Mouse (Mus musculus) ES-E14 (cell line): Measurements from ENCODE around the gene Slc9a9. TPM values are rescaled to one million over a fixed set of nuclear protein-coding genes. Genes with fewer than 3 reads are reported as not detected.

ENCODE experiments used
- DNase-seq: peaks from one replicate; pipeline ENCODE4 v3.0.0-alpha.2; 2013; ENCODE audit warnings: low read depth, low spot score
- H3K27ac ChIP-seq: 2 replicates; pipeline ENCODE4 v1.5.1; 2012; ENCODE audit warnings: low read depth, mild to moderate bottlenecking, low read length, moderate library complexity, mixed read lengths; ENCODE audit not compliant: poor library complexity, insufficient read depth, severe bottlenecking
- H3K36me3 ChIP-seq: 2 replicates; pipeline ENCODE4 v1.6.1; 2012; ENCODE audit warnings: mild to moderate bottlenecking, low read length, moderate library complexity, mixed read lengths; ENCODE audit not compliant: control insufficient read depth, poor library complexity, insufficient read depth, severe bottlenecking
- H3K4me1 ChIP-seq, 2 experiments: fragments of 150-350 bp in 1 of 2; sonication (generic) in 1 of 2; 2 replicates each; pipeline ENCODE4 v1.6.1; 2012; ENCODE audit warnings: low read length in 2 of 2, mild to moderate bottlenecking in 1 of 2, mixed read lengths in 1 of 2; ENCODE audit not compliant: control insufficient read depth in 2 of 2, insufficient read depth in 2 of 2, poor library complexity in 1 of 2
- H3K4me3 ChIP-seq, 2 experiments: fragments of 150-350 bp in 1 of 2; sonication (generic) in 1 of 2; 2 replicates each; pipeline ENCODE4 v1.5.1; 2012; ENCODE audit warnings: low read length in 2 of 2, low read depth in 1 of 2, mild to moderate bottlenecking in 1 of 2, mixed read lengths in 1 of 2; ENCODE audit not compliant: insufficient read depth in 1 of 2, poor library complexity in 1 of 2, severe bottlenecking in 1 of 2
- H3K9ac ChIP-seq: 2 replicates; pipeline ENCODE4 v1.6.1; 2012; ENCODE audit warnings: low read depth, mild to moderate bottlenecking, low read length, mixed read lengths; ENCODE audit not compliant: poor library complexity, insufficient read depth, severe bottlenecking
- H3K9me3 ChIP-seq: fragments of 150-350 bp; sonication (generic); 2 replicates; pipeline ENCODE4 v1.6.1; 2012; ENCODE audit warnings: low read depth, mild to moderate bottlenecking, low read length; ENCODE audit not compliant: control insufficient read depth, insufficient read depth
- CHD2 ChIP-seq: IDR thresholded peaks from 2 replicates; pipeline ENCODE4 v1.6.1; 2014; ENCODE audit warnings: mild to moderate bottlenecking, low read depth, low read length, inconsistent platforms
- HCFC1 ChIP-seq: IDR thresholded peaks from 2 replicates; pipeline ENCODE4 v1.6.1; 2012; ENCODE audit warnings: low read length, inconsistent platforms, borderline replicate concordance; ENCODE audit not compliant: insufficient read depth
- MAFK ChIP-seq: IDR thresholded peaks from 2 replicates; pipeline ENCODE4 v1.6.1; 2014; ENCODE audit warnings: mild to moderate bottlenecking, low read depth, low read length, inconsistent platforms; ENCODE audit not compliant: insufficient read depth
- ZC3H11A ChIP-seq: IDR thresholded peaks from 2 replicates; pipeline ENCODE4 v1.6.1; 2012; ENCODE audit warnings: low read depth, mild to moderate bottlenecking, inconsistent platforms, low read length, borderline replicate concordance
- ZNF384 ChIP-seq: IDR thresholded peaks from 2 replicates; pipeline ENCODE4 v1.6.1; 2012; ENCODE audit warnings: low read depth, low read length, inconsistent platforms
- in situ Hi-C, 2 experiments: fragments of 600-800 bp; cut with MboI; formaldehyde crosslinking; loops; one replicate each; pipeline ENCODE4 v1.15.1; 2025; ENCODE audit warnings: low sequenced_read_pairs in 2 of 2, inconsistent platforms in 1 of 2; ENCODE audit not compliant: unreplicated experiment in 2 of 2
- total RNA-seq: library from RNA; depleted of rRNA; stranded (reverse); fragments of 300-350 nt; gene quantifications from 2 replicates; pipeline ENCODE4 v1.2.3, GENCODE M21; 2012

Gene Slc9a9
- total RNA-seq, 1 experiment: 0.13 TPM

DNA sequence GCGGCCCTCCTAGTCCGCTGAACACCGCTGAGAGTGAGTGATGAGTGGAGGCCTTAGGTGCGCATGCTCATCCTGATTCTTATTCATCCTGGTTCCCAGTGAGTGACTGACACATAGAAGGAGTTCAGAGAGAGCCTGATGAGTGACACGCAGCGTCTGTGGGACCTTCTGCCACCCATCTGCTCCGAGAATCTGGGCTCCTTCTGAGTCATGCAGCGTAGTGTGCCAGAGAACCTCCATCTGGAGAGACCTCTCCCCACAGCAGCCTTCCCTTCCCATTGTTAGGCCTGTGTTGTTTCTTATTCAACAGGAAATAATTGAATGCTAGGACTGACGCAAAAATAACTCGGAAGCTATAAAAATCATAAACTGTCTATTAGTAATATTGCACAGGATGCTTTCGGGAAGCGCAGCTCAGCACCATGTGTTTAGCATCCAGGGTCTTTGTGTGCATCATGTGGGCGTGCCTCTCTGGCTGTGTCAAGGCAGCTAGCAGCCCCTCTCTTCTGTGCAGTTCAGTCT lies 498.8 kb downstream of the Slc9a9 start:
- H3K9ac ChIP-seq: no peak overlapping the region
- no peaks in the 10 kb centered on the region for H3K36me3 ChIP-seq
- TF ChIP-seq CHD2: no peak
- TF ChIP-seq ZC3H11A: no peak
- no peak for TF ChIP-seq MAFK
- TF ChIP-seq ZNF384: no peak
- TF ChIP-seq HCFC1: no peak
- in situ Hi-C loops: no loop called here
- H3K4me1 ChIP-seq: no peaks in the 10 kb centered on the region
- no peak overlapping the region for H3K4me3 ChIP-seq
- H3K27ac ChIP-seq: no peak overlapping the region
- DNase-seq: no peak
- no peaks in the 10 kb centered on the region for H3K9me3 ChIP-seq

- no peak overlapping the region for H3K9ac ChIP-seq
- in situ Hi-C loops: no loop called here
- TF ChIP-seq MAFK: no peak
- no peak for TF ChIP-seq CHD2
- TF ChIP-seq ZNF384: no peak
- TF ChIP-seq ZC3H11A: no peak
- TF ChIP-seq HCFC1: no peak
- no peak for DNase-seq
- H3K9me3 ChIP-seq: no peaks in the 10 kb centered on the region
- H3K36me3 ChIP-seq: no peaks in the 10 kb centered on the region
- H3K27ac ChIP-seq: no peak overlapping the region
- H3K4me1 ChIP-seq: no peaks in the 10 kb centered on the region
- H3K4me3 ChIP-seq: no peak overlapping the region
These were observed 508.5 kb downstream of the Slc9a9 start for GRCm38 (mm10) chr9:95178170-95178569.

DNA sequence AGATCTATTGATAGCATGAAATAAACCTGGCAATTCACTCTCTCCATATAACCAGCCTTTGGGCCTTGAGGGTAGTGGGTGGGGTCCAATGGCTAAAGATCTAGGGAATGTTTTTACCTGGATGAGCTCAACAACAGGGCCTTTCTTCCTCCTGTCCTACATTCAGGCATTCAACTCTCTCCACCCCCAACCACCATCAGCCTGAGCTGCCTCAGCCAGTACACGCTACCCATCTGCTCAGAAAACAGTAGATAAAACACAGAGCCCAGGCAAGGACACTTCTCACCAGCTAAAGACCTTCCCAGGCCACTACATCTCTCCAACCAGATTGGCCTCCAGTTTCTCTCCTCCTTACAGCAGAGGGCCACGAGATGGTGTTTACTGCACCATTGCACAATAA lies 510.3 kb downstream of the Slc9a9 start:
- DNase-seq: no peak
- in situ Hi-C loops: no loop called here
- Histone ChIP-seq H3K36me3 (no peaks in the 10 kb centered on the region), H3K9ac (no peak overlapping the region), H3K9me3 (no peaks in the 10 kb centered on the region), H3K4me3 (no peak overlapping the region), H3K27ac (no peak overlapping the region), H3K4me1 (no peaks in the 10 kb centered on the region)
- TF ChIP-seq HCFC1 (no peak), ZC3H11A (no peak), CHD2 (no peak), MAFK (no peak), ZNF384 (no peak)

- H3K36me3 ChIP-seq: no peaks in the 10 kb centered on the region
- in situ Hi-C loops: no loop called here
- DNase-seq: no peak
- no peak for TF ChIP-seq CHD2
- H3K4me3 ChIP-seq: no peak overlapping the region
- no peak overlapping the region for H3K27ac ChIP-seq
- H3K9ac ChIP-seq: no peak overlapping the region
- H3K4me1 ChIP-seq: no peaks in the 10 kb centered on the region
- no peaks in the 10 kb centered on the region for H3K9me3 ChIP-seq
These were observed 510.9 kb downstream of the Slc9a9 start for GRCm38 (mm10) chr9:95180569-95180968.

GRCm38 (mm10) chr9:95181241-95182043 lies 511.7 kb downstream of the Slc9a9 start:
- in situ Hi-C loops: no loop called here
- TF ChIP-seq HCFC1 (no peak), CHD2 (no peak), ZC3H11A (no peak), MAFK (no peak), ZNF384 (no peak)
- Histone ChIP-seq H3K4me3 (no peak overlapping the region), H3K9me3 (no peaks in the 10 kb centered on the region), H3K9ac (no peak overlapping the region), H3K27ac (no peak overlapping the region), H3K36me3 (no peaks in the 10 kb centered on the region), H3K4me1 (no peaks in the 10 kb centered on the region)
- DNase-seq: no peak
